Mouse (Mus musculus) lung, postnatal 0 days (tissue): ENCODE data around the gene Tbx4. TPM values are rescaled to one million over a fixed set of nuclear protein-coding genes. Genes with fewer than 3 reads are reported as not detected.

Experiments
- ATAC-seq: fragments of 200-750 bp; cut with Nextera tagmentation; 2 replicates; pipeline ENCODE4 v1.8.0; 2017; ENCODE audit warnings: moderate library complexity
- DNase-seq: peaks from one replicate; pipeline ENCODE4 v3.0.0-alpha.2; 2016; ENCODE audit warnings: low spot score
- H3K27ac ChIP-seq: fragments of 300-500 bp; sonication (generic); 2 replicates; pipeline ENCODE4 v1.5.1; 2014; ENCODE audit warnings: antibody characterized with exemption, mild to moderate bottlenecking, low read length, mixed read lengths
- H3K27me3 ChIP-seq: fragments of 300-500 bp; sonication (generic); replicated peaks from 2 replicates; pipeline ENCODE4 v1.6.1; 2014; ENCODE audit warnings: low read length, mixed read lengths; ENCODE audit not compliant: insufficient read depth
- H3K36me3 ChIP-seq: fragments of 300-500 bp; sonication (generic); 2 replicates; pipeline ENCODE4 v1.6.1; 2014; ENCODE audit warnings: low read length, mixed read lengths; ENCODE audit not compliant: insufficient read depth
- H3K4me1 ChIP-seq: fragments of 300-500 bp; sonication (generic); 2 replicates; pipeline ENCODE4 v1.6.1; 2014; ENCODE audit warnings: antibody characterized with exemption, low read depth, low read length, mixed read lengths; ENCODE audit not compliant: insufficient read depth
- H3K4me2 ChIP-seq: fragments of 300-500 bp; sonication (generic); replicated peaks from 2 replicates; pipeline ENCODE4 v1.6.1; 2014; ENCODE audit warnings: low read depth, mild to moderate bottlenecking, low read length, moderate library complexity, mixed read lengths
- H3K4me3 ChIP-seq: fragments of 300-500 bp; sonication (generic); 2 replicates; pipeline ENCODE4 v1.5.1; 2014; ENCODE audit warnings: low read depth, low read length
- H3K9ac ChIP-seq: fragments of 300-500 bp; sonication (generic); replicated peaks from 2 replicates; pipeline ENCODE4 v1.6.1; 2014; ENCODE audit warnings: low read depth, mild to moderate bottlenecking
- H3K9me3 ChIP-seq: fragments of 300-500 bp; sonication (generic); 2 replicates; pipeline ENCODE4 v1.6.1; 2016; ENCODE audit warnings: low read length, mixed read lengths
- CTCF ChIP-seq: IDR thresholded peaks from 2 replicates; pipeline ENCODE4 v1.5.1; 2016; ENCODE audit warnings: antibody characterized with exemption, mild to moderate bottlenecking
- EP300 ChIP-seq: IDR thresholded peaks from 2 replicates; pipeline ENCODE4 v1.6.1; 2016; ENCODE audit warnings: antibody characterized with exemption, mild to moderate bottlenecking, control low read depth
- WGBS: fragments of 180-500 bp; shearing (Covaris S2); extraction: QIAGEN DNeasy Blood & Tissue Kit; methylation state at CpG from one replicate; pipeline ENCODE4 v1.1.7; 2014; 5-methylcytosine and 5-hydroxymethylcytosine counted together
- polyA plus RNA-seq: library from polyadenylated mRNA; unstranded; fragments of >200 nt; fragmentation: Nextera tagmentation; extraction: Ambion mirVana; gene quantifications from 2 replicates; pipeline ENCODE4 v1.2.1, GENCODE M21; 2015

Gene Tbx4
- polyA plus RNA-seq, 1 experiment from 2014 or later, result 48.5 TPM

DNA sequence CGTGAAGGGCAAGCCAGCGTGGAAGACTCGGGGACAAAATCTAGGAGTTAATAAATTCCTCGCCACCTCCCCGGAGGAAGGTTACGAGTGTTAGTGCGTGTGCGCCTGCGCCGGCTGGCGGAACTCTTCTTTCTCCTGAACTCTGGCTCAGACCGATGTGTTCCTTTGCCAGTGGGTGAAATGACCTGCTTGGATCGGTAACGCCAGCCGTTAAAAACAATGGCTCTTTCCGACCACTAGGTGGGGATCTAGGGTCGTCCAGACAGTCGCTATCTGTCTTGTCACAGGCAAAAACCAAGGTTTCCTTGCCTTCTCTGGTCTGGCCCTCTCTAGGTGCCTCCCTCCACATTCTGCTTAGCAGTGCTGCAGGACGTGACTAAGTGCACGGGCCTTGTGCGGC, 37.2 kb upstream of the Tbx4 start:
- no peak overlapping the region for H3K4me3 ChIP-seq

DNA sequence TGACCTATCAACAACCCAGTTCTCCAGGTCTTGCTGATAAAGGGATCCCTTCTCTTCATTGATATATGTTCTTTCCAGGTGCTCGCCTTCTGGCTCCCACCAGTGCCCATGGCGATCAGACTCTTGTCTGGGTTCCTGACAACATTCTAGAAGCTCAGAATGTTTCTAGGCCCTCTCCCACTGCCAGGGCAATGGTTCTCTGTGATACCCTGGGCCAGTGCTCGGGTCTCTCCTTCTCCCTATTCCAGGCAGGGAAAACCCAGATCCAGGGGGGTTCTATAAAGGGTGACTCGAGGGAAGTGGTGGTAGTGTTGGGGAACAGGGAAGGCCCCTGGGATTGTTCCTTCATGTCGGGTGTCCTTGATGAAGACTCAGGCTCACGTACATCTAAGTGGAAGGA, 36.0 kb upstream of the Tbx4 start, which contains the start of gene Gm11444:
Gene Gm11444 (minus strand): TSS at position 101 of the 400 bp plus-strand sequence.
- no peak within 1 kb of the TSS for H3K4me3 ChIP-seq
- 85% methylated on average over 6 of the region's 6 CpGs for WGBS

More for the DNA sequence above, 37.2 kb upstream of the Tbx4 start:
- no peak overlapping the region for H3K27ac ChIP-seq
- peak; percentile 4 for ATAC-seq
- 4% methylated on average over 21 of the region's 21 CpGs for WGBS
- H3K9ac ChIP-seq, result no peak overlapping the region
- H3K27me3 ChIP-seq, result no peaks in the 10 kb centered on the region
- H3K36me3 ChIP-seq, result no peaks in the 10 kb centered on the region
- no peaks in the 10 kb centered on the region for H3K9me3 ChIP-seq
- TF ChIP-seq CTCF, result peak; percentile 93
- no peak for TF ChIP-seq EP300
- H3K4me1 ChIP-seq, result no peaks in the 10 kb centered on the region
- peak; percentile 94 for DNase-seq
- peak overlapping the region; percentile 40; the same call in 1 of the 2 replicates for H3K4me2 ChIP-seq

DNA sequence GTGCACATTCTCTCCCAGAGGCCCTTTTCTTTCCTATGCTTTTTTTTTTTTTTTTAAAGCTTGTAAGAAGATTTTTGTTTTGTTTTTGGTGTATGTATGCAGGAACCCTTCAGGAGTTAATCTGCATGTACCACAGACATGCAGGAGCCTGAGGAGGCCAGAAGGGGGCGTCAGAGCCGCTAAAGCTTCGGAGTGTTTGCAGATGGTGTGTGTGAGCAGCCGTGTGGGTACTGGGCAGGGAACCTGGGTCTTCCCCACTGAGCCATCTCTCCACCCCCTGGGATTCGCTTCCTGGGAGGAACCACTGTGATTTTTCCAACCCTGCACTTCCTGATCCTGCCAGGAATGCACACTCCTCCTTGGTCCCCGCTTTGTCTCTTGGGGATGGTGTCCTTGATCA, 35.5 kb upstream of the Tbx4 start:
- Histone ChIP-seq H3K27ac (peak overlapping the region; percentile 9; the same call in 1 of the 2 replicates), H3K4me1 (no peaks in the 10 kb centered on the region), H3K9ac (no peak overlapping the region), H3K9me3 (no peaks in the 10 kb centered on the region), H3K27me3 (no peaks in the 10 kb centered on the region), H3K4me2 (no peak overlapping the region), H3K36me3 (no peaks in the 10 kb centered on the region), H3K4me3 (no peak overlapping the region)
- peak; percentile 51 for DNase-seq
- TF ChIP-seq CTCF (peak; percentile 62), EP300 (no peak)
- 35% methylated on average over 6 of the region's 6 CpGs for WGBS
- no peak for ATAC-seq

More for the DNA sequence above, 36.0 kb upstream of the Tbx4 start, which contains the start of gene Gm11444:
- no peaks in the 10 kb centered on the region for H3K9me3 ChIP-seq
- H3K9ac ChIP-seq, result no peak within 1 kb of the TSS
- no peak for ATAC-seq
- peak within 1 kb of the TSS; percentile 9; the same call in 1 of the 2 replicates for H3K27ac ChIP-seq
- no peaks in the 10 kb centered on the region for H3K36me3 ChIP-seq
- TF ChIP-seq EP300 (no peak), CTCF (no peak)
- no peak for DNase-seq
- no peak within 1 kb of the TSS for H3K4me2 ChIP-seq
- H3K27me3 ChIP-seq, result no peaks in the 10 kb centered on the region
- no peaks in the 10 kb centered on the region for H3K4me1 ChIP-seq

DNA sequence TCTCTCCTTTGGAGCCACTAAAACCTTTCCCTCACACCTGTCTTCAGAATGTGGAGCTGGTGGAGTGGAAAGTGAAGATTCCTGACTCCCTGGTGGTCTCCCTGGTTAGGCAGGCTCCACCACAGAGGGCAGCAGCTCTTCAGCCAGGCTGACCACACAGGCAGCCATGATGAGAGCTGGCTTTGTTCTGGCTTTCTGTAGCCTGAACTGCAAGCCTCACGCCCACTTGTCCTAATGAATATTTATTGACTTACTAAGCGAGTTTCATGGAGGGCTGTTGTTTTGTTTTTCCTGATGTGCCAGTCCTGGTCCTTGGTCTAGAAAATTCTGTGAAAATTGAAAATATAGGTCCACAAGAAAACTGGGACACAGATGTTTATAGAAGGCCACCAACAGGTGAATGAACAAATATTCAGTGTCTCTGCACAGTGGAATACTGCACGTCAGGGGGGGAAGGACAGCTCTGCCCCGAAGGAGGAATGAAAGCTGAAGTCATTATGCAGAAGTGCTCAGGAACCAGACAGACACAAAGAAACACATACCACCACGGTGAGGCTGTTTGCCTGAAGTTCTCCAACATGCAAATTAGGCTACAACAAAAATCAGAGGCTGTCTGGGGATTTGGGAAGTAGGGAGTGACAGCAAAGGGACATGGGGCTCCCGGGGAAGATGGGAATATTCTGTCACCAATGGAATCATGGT, 28.1 kb upstream of the Tbx4 start:
- Histone ChIP-seq H3K4me1 (no peaks in the 10 kb centered on the region), H3K9me3 (no peaks in the 10 kb centered on the region), H3K27me3 (no peaks in the 10 kb centered on the region), H3K36me3 (no peaks in the 10 kb centered on the region), H3K9ac (no peak overlapping the region), H3K4me2 (no peak overlapping the region), H3K27ac (no peak overlapping the region), H3K4me3 (no peak overlapping the region)
- DNase-seq (no peak), ATAC-seq (no peak)
- TF ChIP-seq EP300 (no peak), CTCF (no peak)
- WGBS, result 30% methylated on average over 6 of the region's 6 CpGs

DNA sequence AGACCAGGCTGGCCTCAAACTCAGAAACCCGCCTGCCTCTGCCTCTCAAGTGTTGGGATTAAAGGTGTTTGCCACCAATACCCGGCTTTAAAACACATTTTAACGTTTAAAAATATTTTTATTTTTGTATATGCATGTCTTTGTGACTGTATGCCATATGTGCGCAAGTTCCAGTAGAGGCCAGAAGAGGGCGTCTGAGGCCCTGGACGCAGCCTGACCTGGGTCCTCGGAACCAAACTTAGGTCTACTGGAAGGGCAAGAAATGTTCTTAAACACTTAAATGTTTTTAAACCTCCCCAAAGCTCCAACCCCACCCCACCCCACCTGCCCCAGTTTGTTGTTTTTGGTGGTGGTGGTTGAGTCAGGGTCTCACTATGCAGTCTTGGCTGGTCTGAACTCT, 21.9 kb upstream of the Tbx4 start:
- 40% methylated on average over 7 of the region's 7 CpGs for WGBS
- no peaks in the 10 kb centered on the region for H3K9me3 ChIP-seq
- no peaks in the 10 kb centered on the region for H3K36me3 ChIP-seq
- no peaks in the 10 kb centered on the region for H3K27me3 ChIP-seq
- no peak for DNase-seq
- H3K27ac ChIP-seq, result no peak overlapping the region
- ATAC-seq, result no peak
- H3K4me2 ChIP-seq, result no peak overlapping the region
- TF ChIP-seq CTCF (peak; percentile 67), EP300 (no peak)
- no peak overlapping the region for H3K4me3 ChIP-seq
- H3K4me1 ChIP-seq, result no peaks in the 10 kb centered on the region
- no peak overlapping the region for H3K9ac ChIP-seq

DNA sequence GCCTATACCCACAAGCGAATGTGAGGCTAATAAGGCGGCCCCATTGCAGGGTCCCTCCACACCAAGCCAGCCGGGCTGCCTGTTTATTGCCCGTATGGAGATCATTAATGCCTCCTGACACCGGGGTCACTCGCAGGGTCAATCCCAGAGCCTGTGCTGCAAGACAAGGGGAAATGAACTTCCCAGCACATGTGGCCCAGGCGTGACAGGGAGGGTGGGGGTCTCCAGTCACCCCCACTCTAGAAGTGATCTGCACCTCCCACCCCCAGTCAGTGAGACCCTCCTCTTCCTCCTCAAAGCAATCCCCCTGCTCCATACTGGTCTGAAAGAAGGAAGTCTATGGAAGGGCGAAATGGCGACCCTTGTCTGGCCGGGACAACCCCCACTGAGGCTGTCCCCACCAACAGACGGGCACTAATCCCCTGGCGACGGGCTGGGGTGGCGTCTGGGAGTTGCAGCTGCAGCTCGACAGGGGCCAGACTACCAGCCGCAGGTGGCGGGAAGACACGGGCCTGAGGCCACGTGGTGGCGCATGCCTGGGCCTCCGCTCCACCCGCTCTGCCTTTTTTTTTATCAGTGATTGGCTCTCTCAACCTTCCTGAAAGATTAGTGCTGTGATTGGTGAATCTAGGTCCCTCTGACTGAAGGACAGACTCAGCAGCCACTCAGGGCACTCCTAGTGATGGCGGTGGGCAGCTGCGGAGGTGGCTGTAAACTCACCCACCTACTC, 10.0 kb upstream of the Tbx4 start:
- Histone ChIP-seq H3K27me3 (no peaks in the 10 kb centered on the region), H3K27ac (no peak overlapping the region), H3K36me3 (no peaks in the 10 kb centered on the region), H3K9ac (no peak overlapping the region), H3K9me3 (no peaks in the 10 kb centered on the region), H3K4me3 (no peak overlapping the region), H3K4me2 (no peak overlapping the region), H3K4me1 (no peaks in the 10 kb centered on the region)
- no peak for DNase-seq
- no peak for ATAC-seq
- TF ChIP-seq CTCF, result no peak
- TF ChIP-seq EP300, result no peak
- WGBS, result 70% methylated on average over 24 of the region's 24 CpGs
